Mouse (Mus musculus) liver, embryonic 14.5 days (tissue): ENCODE results near the gene 4933405L10Rik. TPM values are rescaled to one million over a fixed set of nuclear protein-coding genes. Genes with fewer than 3 reads are reported as not detected.

Experiments
- ATAC-seq: fragments of 200-750 bp; cut with Nextera tagmentation; 2 replicates; pipeline ENCODE4 v1.8.0; 2017; ENCODE audit warnings: moderate number of reproducible peaks, mild to moderate bottlenecking, moderate library complexity; ENCODE audit not compliant: insufficient read depth
- DNase-seq, 3 experiments: peaks; one replicate each; pipeline ENCODE4 v3.0.0-alpha.2; 2012 to 2013; ENCODE audit warnings: low read depth in 3 of 3, low spot score in 3 of 3
- H3K27ac ChIP-seq: fragments of 300-500 bp; sonication (generic); 2 replicates; pipeline ENCODE4 v1.5.1; 2014; ENCODE audit warnings: moderate library complexity, mild to moderate bottlenecking, control low read depth, inconsistent platforms
- H3K27me3 ChIP-seq: fragments of 300-500 bp; sonication (generic); 2 replicates; pipeline ENCODE4 v1.6.1; 2014; ENCODE audit warnings: mild to moderate bottlenecking, low read length, moderate library complexity; ENCODE audit not compliant: control insufficient read depth, insufficient read depth
- H3K36me3 ChIP-seq: fragments of 300-500 bp; sonication (generic); replicated peaks from 2 replicates; pipeline ENCODE4 v1.6.1; 2014; ENCODE audit warnings: low read depth; ENCODE audit not compliant: control insufficient read depth, insufficient read depth
- H3K4me1 ChIP-seq, 2 experiments: fragments of 200-500 bp in 1 of 2; fragments of 300-500 bp in 1 of 2; sonication (generic) in 1 of 2; replicated peaks; 2 replicates each; pipeline ENCODE4 v1.6.1; 2012 to 2014; ENCODE audit warnings: antibody characterized with exemption in 1 of 2, inconsistent platforms in 1 of 2, low read length in 1 of 2; ENCODE audit not compliant: control insufficient read depth in 2 of 2, insufficient read depth in 2 of 2
- H3K4me2 ChIP-seq: fragments of 300-500 bp; sonication (generic); 2 replicates; pipeline ENCODE4 v1.6.1; 2014; ENCODE audit warnings: low read depth, mild to moderate bottlenecking, control low read depth, moderate library complexity
- H3K4me3 ChIP-seq, 2 experiments: fragments of 200-500 bp in 1 of 2; fragments of 300-500 bp in 1 of 2; sonication (generic) in 1 of 2; 2 replicates each; pipeline ENCODE4 v1.5.1; 2012 to 2014; ENCODE audit warnings: low read depth in 2 of 2, low read length in 2 of 2, mild to moderate bottlenecking in 2 of 2, control low read depth in 1 of 2, inconsistent platforms in 1 of 2, moderate library complexity in 1 of 2; ENCODE audit not compliant: insufficient read depth in 1 of 2
- H3K9ac ChIP-seq: fragments of 300-500 bp; sonication (generic); replicated peaks from 2 replicates; pipeline ENCODE4 v1.6.1; 2014; ENCODE audit warnings: mild to moderate bottlenecking, control low read depth, moderate library complexity
- H3K9me3 ChIP-seq: fragments of 300-500 bp; sonication (generic); 2 replicates; pipeline ENCODE4 v1.6.1; 2016; ENCODE audit warnings: low read length, mixed read lengths; ENCODE audit not compliant: control insufficient read depth
- CTCF ChIP-seq: IDR thresholded peaks from 2 replicates; pipeline ENCODE4 v1.5.1; 2016; ENCODE audit warnings: antibody characterized with exemption, low read depth, control low read depth
- EP300 ChIP-seq: IDR thresholded peaks from 2 replicates; pipeline ENCODE4 v1.6.1; 2016; ENCODE audit warnings: antibody characterized with exemption, low read depth
- WGBS: fragments of 180-500 bp; shearing (Covaris S2); extraction: QIAGEN DNeasy Blood & Tissue Kit; methylation state at CpG from one replicate; pipeline ENCODE4 v1.1.7; 2014; ENCODE audit not compliant: insufficient replicate concordance; 5-methylcytosine and 5-hydroxymethylcytosine counted together
- polyA plus RNA-seq, 2 experiments: library from polyadenylated mRNA; depleted of rRNA in 1 of 2; stranded (reverse) in 1 of 2; unstranded in 1 of 2; fragments of >200 nt; fragmentation: Nextera tagmentation in 1 of 2; extraction: Ambion mirVana in 1 of 2; gene quantifications; 2 replicates each; pipeline versions ENCODE4 v1.2.1 to v1.2.3; 2012 to 2014

The 4933405L10Rik gene
- polyA plus RNA-seq, 2 experiments, result not detected

- no peak overlapping the region for H3K4me3 ChIP-seq
Measured at GRCm38 (mm10) chr8:105686551-105686950, 20.9 kb upstream of the 4933405L10Rik start.

GRCm38 (mm10) chr8:105687512-105687911 is 19.9 kb upstream of the 4933405L10Rik start:
- TF ChIP-seq EP300 (no peak), CTCF (no peak)
- Histone ChIP-seq H3K9ac (no peak overlapping the region), H3K9me3 (no peaks in the 10 kb centered on the region)

More at GRCm38 (mm10) chr8:105686551-105686950, 20.9 kb upstream of the 4933405L10Rik start:
- H3K27ac ChIP-seq, result no peak overlapping the region
- peaks cover 24% of the 10 kb centered on the region for H3K36me3 ChIP-seq
- H3K4me1 ChIP-seq, result no peaks in the 10 kb centered on the region
- WGBS, result 61% methylated on average over 6 of the region's 6 CpGs
- no peak overlapping the region for H3K4me2 ChIP-seq
- no peak for TF ChIP-seq CTCF
- TF ChIP-seq EP300, result no peak
- ATAC-seq, result no peak
- no peaks in the 10 kb centered on the region for H3K9me3 ChIP-seq
- DNase-seq, result no peak
- no peak overlapping the region for H3K9ac ChIP-seq
- no peaks in the 10 kb centered on the region for H3K27me3 ChIP-seq

GRCm38 (mm10) chr8:105688242-105688752 is 19.2 kb upstream of the 4933405L10Rik start:
- no peak for DNase-seq
- no peaks in the 10 kb centered on the region for H3K9me3 ChIP-seq
- no peak overlapping the region for H3K4me3 ChIP-seq
- no peak overlapping the region for H3K9ac ChIP-seq
- TF ChIP-seq CTCF (no peak), EP300 (no peak)
- no peak overlapping the region for H3K4me2 ChIP-seq
- no peak overlapping the region for H3K27ac ChIP-seq
- H3K36me3 ChIP-seq, result peaks cover 9% of the 10 kb centered on the region
- no peaks in the 10 kb centered on the region for H3K4me1 ChIP-seq
- ATAC-seq, result no peak
- no peaks in the 10 kb centered on the region for H3K27me3 ChIP-seq
- WGBS, result 38% methylated on average over 14 of the region's 14 CpGs

More at GRCm38 (mm10) chr8:105687512-105687911, 19.9 kb upstream of the 4933405L10Rik start:
- Histone ChIP-seq H3K4me2 (no peak overlapping the region), H3K4me1 (no peaks in the 10 kb centered on the region), H3K27me3 (no peaks in the 10 kb centered on the region), H3K36me3 (peaks cover 15% of the 10 kb centered on the region), H3K4me3 (no peak overlapping the region), H3K27ac (no peak overlapping the region)
- ATAC-seq (no peak), DNase-seq (no peak)
- 74% methylated on average over 8 of the region's 8 CpGs for WGBS

GRCm38 (mm10) chr8:105689256-105689982 is 18.0 kb upstream of the 4933405L10Rik start:
- no peak for ATAC-seq
- peaks cover 0 to 3% of the 10 kb centered on the region in 2 experiments; a peak in 3 of 4 replicates for H3K4me1 ChIP-seq
- no peak overlapping the region for H3K9ac ChIP-seq
- no peaks in the 10 kb centered on the region for H3K36me3 ChIP-seq
- H3K9me3 ChIP-seq, result no peaks in the 10 kb centered on the region
- H3K4me2 ChIP-seq, result no peak overlapping the region
- H3K4me3 ChIP-seq, result no peak overlapping the region
- WGBS, result 80% methylated on average over 35 of the region's 35 CpGs
- H3K27ac ChIP-seq, result no peak overlapping the region
- DNase-seq, result no peak
- no peaks in the 10 kb centered on the region for H3K27me3 ChIP-seq
- no peak for TF ChIP-seq CTCF
- TF ChIP-seq EP300, result no peak

- TF ChIP-seq EP300 (no peak), CTCF (no peak)
- no peaks in the 10 kb centered on the region for H3K27me3 ChIP-seq
- ATAC-seq (no peak), DNase-seq (no peak)
- no peaks in the 10 kb centered on the region for H3K9me3 ChIP-seq
- H3K4me3 ChIP-seq, result no peak overlapping the region
- no peaks in the 10 kb centered on the region for H3K36me3 ChIP-seq
- WGBS, result 84% methylated on average over 9 of the region's 9 CpGs
- no peak overlapping the region for H3K9ac ChIP-seq
- peaks cover 0 to 3% of the 10 kb centered on the region in 2 experiments; a peak in 3 of 4 replicates for H3K4me1 ChIP-seq
- no peak overlapping the region for H3K27ac ChIP-seq
- H3K4me2 ChIP-seq, result no peak overlapping the region
Measured at GRCm38 (mm10) chr8:105689983-105690360, 17.5 kb upstream of the 4933405L10Rik start.
